Mouse (Mus musculus) MEL (cell line): ENCODE results near the gene Col1a1.

Source experiments
- CTCF ChIP-seq, 3 experiments: IDR thresholded peaks in 2 of 3; conservative IDR thresholded peaks in 1 of 3; 2 replicates each; pipeline ENCODE4 v1.5.1; 2011 to 2012; ENCODE audit warnings: low read length in 3 of 3, low read depth in 2 of 3, mild to moderate bottlenecking in 2 of 3, improper control_type of control experiment in 1 of 3, inconsistent platforms in 1 of 3, mixed read lengths in 1 of 3, moderate library complexity in 1 of 3; ENCODE audit not compliant: control insufficient read depth in 1 of 3, insufficient read depth in 1 of 3, poor library complexity in 1 of 3, severe bottlenecking in 1 of 3
- EP300 ChIP-seq, 2 experiments: IDR thresholded peaks; 2 replicates each; pipeline ENCODE4 v1.6.1; 2011; ENCODE audit warnings: improper control_type of control experiment in 2 of 2, low read length in 2 of 2, low read depth in 1 of 2, mild to moderate bottlenecking in 1 of 2
- HCFC1 ChIP-seq: IDR thresholded peaks from 2 replicates; pipeline ENCODE4 v1.6.1; 2012; ENCODE audit warnings: low read depth, mild to moderate bottlenecking, inconsistent platforms, low read length, improper control_type of control experiment, moderate library complexity
- MAFK ChIP-seq: IDR thresholded peaks from 2 replicates; pipeline ENCODE4 v1.6.1; 2011; ENCODE audit warnings: low read depth, mild to moderate bottlenecking, low read length, improper control_type of control experiment, borderline replicate concordance
- MYC ChIP-seq: IDR thresholded peaks from 2 replicates; pipeline ENCODE4 v1.6.1; 2011; ENCODE audit warnings: low read depth, mild to moderate bottlenecking, low read length, improper control_type of control experiment, moderate library complexity
- POLR2A ChIP-seq, 2 experiments: IDR thresholded peaks; 2 replicates each; pipeline ENCODE4 v1.6.1; 2011 to 2012; ENCODE audit warnings: low read length in 2 of 2, mild to moderate bottlenecking in 2 of 2, control low read depth in 1 of 2, improper control_type of control experiment in 1 of 2, low read depth in 1 of 2, moderate library complexity in 1 of 2; ENCODE audit not compliant: control insufficient read depth in 1 of 2, insufficient read depth in 1 of 2, poor library complexity in 1 of 2
- USF1 ChIP-seq: IDR thresholded peaks from 2 replicates; pipeline ENCODE4 v1.6.1; 2014; ENCODE audit warnings: low read depth, mild to moderate bottlenecking, inconsistent platforms, low read length, improper control_type of control experiment, moderate library complexity

GRCm38 (mm10) chr11:94998041-94998531 lies 62.1 kb downstream of the Col1a1 start:
- TF ChIP-seq CTCF (IDR thresholded peaks at IDR 0.05 in 2 of 3, conservative IDR thresholded peaks at IDR 0.05 in 1 of 3; ENCODE audit: control insufficient read depth in 1 of 3, insufficient read depth in 1 of 3, low read depth in 2 of 3, low read length in 3 of 3, poor library complexity in 1 of 3, severe bottlenecking in 1 of 3), result no peak
- no peak for TF ChIP-seq POLR2A (IDR thresholded peaks at IDR 0.05; ENCODE audit: control insufficient read depth in 1 of 2, insufficient read depth in 1 of 2, low read depth in 1 of 2, low read length in 2 of 2, poor library complexity in 1 of 2)
- no peak for TF ChIP-seq HCFC1
- no peak for TF ChIP-seq USF1
- TF ChIP-seq MYC, result no peak
- no peak for TF ChIP-seq EP300 (IDR thresholded peaks at IDR 0.05; ENCODE audit: low read depth in 1 of 2, low read length in 2 of 2)
- no peak for TF ChIP-seq MAFK
